Mouse (Mus musculus) CD4-positive naive resting alpha-beta T cell, adult 76 days (primary cell): ENCODE data around the gene 2310050C09Rik. TPM values are rescaled to one million over a fixed set of nuclear protein-coding genes. Genes with fewer than 3 reads are reported as not detected.

Experiments used
- total RNA-seq: library from RNA; stranded (reverse); gene quantifications from one replicate; pipeline ENCODE4 v1.2.4, GENCODE M21; 2023

Gene 2310050C09Rik
- total RNA-seq: not detected

GRCm38 (mm10) chr3:92870116-92870515 is at the start of gene 2310050C09Rik:
Gene 2310050C09Rik, minus strand, starts transcription at chr3:92870216.

GRCm38 (mm10) chr3:92851186-92851585 is 18.8 kb downstream of the 2310050C09Rik start, which contains the start of gene Lce1l:
Gene Lce1l, minus strand, starts transcription at chr3:92851286.

GRCm38 (mm10) chr3:92827108-92827507 is 42.9 kb downstream of the 2310050C09Rik start, which contains the start of gene Kprp:
Gene Kprp, minus strand, starts transcription at chr3:92827247.

Other genes starting within 250 kb of the 2310050C09Rik start
- not detected for gene Lce6a, start 248.6 kb downstream of the 2310050C09Rik start, total RNA-seq
- gene Lce1a1, start 221.9 kb downstream of the 2310050C09Rik start, total RNA-seq: not detected
- not detected for gene Lce1b, start 213.3 kb downstream of the 2310050C09Rik start, total RNA-seq
- not detected for gene Lce1a2, start 199.9 kb downstream of the 2310050C09Rik start, total RNA-seq
- gene Lce1c, start 191.0 kb downstream of the 2310050C09Rik start, total RNA-seq: not detected
- not detected for gene Lce1d, start 183.0 kb downstream of the 2310050C09Rik start, total RNA-seq
- gene Lce1e, start 161.1 kb downstream of the 2310050C09Rik start, total RNA-seq: not detected
- not detected for gene Lce1f, start 149.9 kb downstream of the 2310050C09Rik start, total RNA-seq
- gene Gm38119, start 131.1 kb downstream of the 2310050C09Rik start, total RNA-seq: not detected
- not detected for gene Lce1g, start 117.9 kb downstream of the 2310050C09Rik start, total RNA-seq
- gene Lce1h, start 105.2 kb downstream of the 2310050C09Rik start, total RNA-seq: not detected
- gene Lce1i, start 91.3 kb downstream of the 2310050C09Rik start, total RNA-seq: not detected
- not detected for gene Lce1j, start 79.7 kb downstream of the 2310050C09Rik start, total RNA-seq
- not detected for gene Lce1k, start 62.3 kb downstream of the 2310050C09Rik start, total RNA-seq
- not detected for gene Kprp, start 43.0 kb downstream of the 2310050C09Rik start, total RNA-seq
- gene Lce1l, start 18.9 kb downstream of the 2310050C09Rik start, total RNA-seq: not detected
- not detected for gene Lce3a, start 56.0 kb upstream of the 2310050C09Rik start, total RNA-seq
- not detected for gene Lce3b, start 62.8 kb upstream of the 2310050C09Rik start, total RNA-seq
- not detected for gene Lce3c, start 74.3 kb upstream of the 2310050C09Rik start, total RNA-seq
- gene Lce3d, start 87.2 kb upstream of the 2310050C09Rik start, total RNA-seq: not detected
- gene Lce3e, start 96.8 kb upstream of the 2310050C09Rik start, total RNA-seq: not detected
- gene Lce3f, start 122.0 kb upstream of the 2310050C09Rik start, total RNA-seq: not detected
- gene Crct1, start 145.5 kb upstream of the 2310050C09Rik start, total RNA-seq: not detected
- not detected for gene Lce1m, start 148.8 kb upstream of the 2310050C09Rik start, total RNA-seq
- not detected for gene Gm4858, start 198.6 kb upstream of the 2310050C09Rik start, total RNA-seq